In genomic region chr11:83441235-83441634, GRCm38 (mm10) we compare ENCODE assay signal across 7 mouse cellular contexts. TPM values are rescaled to one million over a fixed set of nuclear protein-coding genes. Genes with fewer than 3 reads are reported as not detected.
DNase-seq lines count a peak whose midpoint lies in the region; ATAC-seq and TF ChIP-seq lines count a peak whose summit lies in the region.

No protein-coding gene starts in this region.

- DNase-seq in gastrocnemius, postnatal 25 days, result peak; percentile 51
- DNase-seq in hindbrain, postnatal 0 days (ENCODE audit: low spot score), result no peak
- DNase-seq in skeletal muscle tissue, adult 2 months (ENCODE audit: low read depth, low spot score), result peak; percentile 34
- DNase-seq in embryo, embryonic 10.5 days (ENCODE audit: low spot score), result no peak
- no peak for DNase-seq in spleen, postnatal 36 days (ENCODE audit: low spot score in 2 of 2)

- H3K27ac ChIP-seq in hindbrain, postnatal 0 days, result no peak overlapping the region

- H3K4me1 ChIP-seq in megakaryocyte, embryonic 14.5 days, result peaks cover 53% of the 10 kb centered on the region
- 0 out of 2 replicates have a peak, but pooled peaks cover 3% of the 10 kb centered on the region for H3K4me1 ChIP-seq in hindbrain, postnatal 0 days (ENCODE audit: insufficient read depth, low read length)

- H3K4me3 ChIP-seq in megakaryocyte, embryonic 14.5 days (replicated peaks), result peak overlapping the region; percentile 96
- peak overlapping the region; percentile 58; the same call in 1 of the 2 replicates for H3K4me3 ChIP-seq in hindbrain, postnatal 0 days (ENCODE audit: low read length)

- peaks cover 72% of the 10 kb centered on the region for H3K27me3 ChIP-seq in megakaryocyte, embryonic 14.5 days (replicated peaks)
- H3K27me3 ChIP-seq in hindbrain, postnatal 0 days (ENCODE audit: insufficient read depth, low read length), result peaks cover 26% of the 10 kb centered on the region

- TF ChIP-seq CTCF in hindbrain, postnatal 0 days (IDR thresholded peaks at IDR 0.05; ENCODE audit: low read depth), result no peak

- WGBS in hindbrain, postnatal 0 days, result 33% methylated on average over 7 of the region's 7 CpGs

- peaks cover 9% of the 10 kb centered on the region for H3K9me3 ChIP-seq in megakaryocyte, embryonic 14.5 days
- no peaks in the 10 kb centered on the region for H3K9me3 ChIP-seq in hindbrain, postnatal 0 days (ENCODE audit: low read length)

- H3K9ac ChIP-seq in hindbrain, postnatal 0 days (replicated peaks; ENCODE audit: low read length), result no peak overlapping the region

- H3K4me2 ChIP-seq in hindbrain, postnatal 0 days (ENCODE audit: low read depth, low read length), result peak overlapping the region; percentile 73

- no peaks in the 10 kb centered on the region for H3K36me3 ChIP-seq in megakaryocyte, embryonic 14.5 days (replicated peaks; ENCODE audit: low read length)
- no peaks in the 10 kb centered on the region for H3K36me3 ChIP-seq in hindbrain, postnatal 0 days (ENCODE audit: insufficient read depth, low read length)

- no peak for ATAC-seq in megakaryocyte, adult 5-6 weeks (ENCODE audit: poor library complexity, severe bottlenecking)
- ATAC-seq in hindbrain, postnatal 0 days, result no peak

RNA-seq across cellular contexts. Expression of gene 1700020L24Rik, which starts 3.8 kb away (rescaled TPM):
- polyA plus RNA-seq in megakaryocyte, embryonic 14.5 days (2012; ENCODE audit: insufficient read depth, low replicate concordance), result 2.3 TPM in 1 of 2 replicates, not detected in the other
- total RNA-seq in megakaryocyte, adult 5-6 weeks (2015), result 19.7 and 21.4 TPM in 2 replicates
- total RNA-seq in megakaryocyte, adult 5-6 weeks (2017), result 44.8 and 55.4 TPM in 2 replicates
- total RNA-seq in gastrocnemius, postnatal 25 days (2021), result not detected
- total RNA-seq in hindbrain, postnatal 0 days (2014; rRNA removed), result 0.37 and 4.8 TPM in 2 replicates
- 0.65 and 1.4 TPM in 2 replicates for polyA plus RNA-seq in hindbrain, postnatal 0 days (2015; fragmentation: Nextera tagmentation; extraction: Ambion mirVana)

RNA-seq across cellular contexts. Expression of gene Gas2l2, which starts 12.0 kb away (rescaled TPM):
- not detected in 2 replicates for polyA plus RNA-seq in megakaryocyte, embryonic 14.5 days (2012; ENCODE audit: insufficient read depth, low replicate concordance)
- not detected in 2 replicates for total RNA-seq in megakaryocyte, adult 5-6 weeks (2015)
- not detected in 2 replicates for total RNA-seq in megakaryocyte, adult 5-6 weeks (2017)
- not detected for total RNA-seq in gastrocnemius, postnatal 25 days (2021)
- 0.14 and 1.0 TPM in 2 replicates for total RNA-seq in hindbrain, postnatal 0 days (2014; rRNA removed)
- 0.69 and 1.4 TPM in 2 replicates for polyA plus RNA-seq in hindbrain, postnatal 0 days (2015; fragmentation: Nextera tagmentation; extraction: Ambion mirVana)

RNA-seq across cellular contexts. Expression of gene Mmp28, which starts 21.6 kb away (rescaled TPM):
- polyA plus RNA-seq in megakaryocyte, embryonic 14.5 days (2012; ENCODE audit: insufficient read depth, low replicate concordance), result 1.3 TPM in 1 of 2 replicates, not detected in the other
- total RNA-seq in megakaryocyte, adult 5-6 weeks (2015), result 6.2 and 8.9 TPM in 2 replicates
- total RNA-seq in megakaryocyte, adult 5-6 weeks (2017), result 3.0 and 4.1 TPM in 2 replicates
- 1 to 10 TPM; 2.5 to 4.5 TPM for total RNA-seq in gastrocnemius, postnatal 25 days (2021)
- total RNA-seq in hindbrain, postnatal 0 days (2014; rRNA removed), result 8.7 and 9.1 TPM in 2 replicates
- 2.4 and 2.6 TPM in 2 replicates for polyA plus RNA-seq in hindbrain, postnatal 0 days (2015; fragmentation: Nextera tagmentation; extraction: Ambion mirVana)

RNA-seq across cellular contexts. Expression of gene Taf15, which starts 31.7 kb away (rescaled TPM):
- polyA plus RNA-seq in megakaryocyte, embryonic 14.5 days (2012; ENCODE audit: insufficient read depth, low replicate concordance), result 8.7 and 97.3 TPM in 2 replicates
- total RNA-seq in megakaryocyte, adult 5-6 weeks (2015), result 44.8 and 54.0 TPM in 2 replicates
- total RNA-seq in megakaryocyte, adult 5-6 weeks (2017), result 37.4 and 39.2 TPM in 2 replicates
- total RNA-seq in gastrocnemius, postnatal 25 days (2021), result 10 to 100 TPM; 20.2 to 24.3 TPM
- 14.4 and 22.3 TPM in 2 replicates for total RNA-seq in hindbrain, postnatal 0 days (2014; rRNA removed)
- polyA plus RNA-seq in hindbrain, postnatal 0 days (2015; fragmentation: Nextera tagmentation; extraction: Ambion mirVana), result 13.2 and 13.6 TPM in 2 replicates

RNA-seq across cellular contexts. Expression of gene Rasl10b, which starts 32.3 kb away (rescaled TPM):
- 0.17 and 1.7 TPM in 2 replicates for polyA plus RNA-seq in megakaryocyte, embryonic 14.5 days (2012; ENCODE audit: insufficient read depth, low replicate concordance)
- total RNA-seq in megakaryocyte, adult 5-6 weeks (2015), result not detected in 2 replicates
- total RNA-seq in megakaryocyte, adult 5-6 weeks (2017), result not detected in 2 replicates
- total RNA-seq in gastrocnemius, postnatal 25 days (2021), result under 1 TPM; 0.32 to 0.59 TPM
- total RNA-seq in hindbrain, postnatal 0 days (2014; rRNA removed), result 122 and 128 TPM in 2 replicates
- 42.2 and 44.6 TPM in 2 replicates for polyA plus RNA-seq in hindbrain, postnatal 0 days (2015; fragmentation: Nextera tagmentation; extraction: Ambion mirVana)

Comparison
In these comparisons a context has a peak if more than half of its experiments do, and no peak if none do; other contexts are left out.
1. DNase-seq: peak in gastrocnemius, postnatal 25 days (single experiment) and skeletal muscle tissue, adult 2 months (single experiment); none in hindbrain, postnatal 0 days (single experiment), embryo, embryonic 10.5 days (single experiment) and spleen, postnatal 36 days (0 of 2).